Mouse (Mus musculus) brain, embryonic 14.5 days (tissue): ENCODE data around the gene Mcm5. TPM values are rescaled to one million over a fixed set of nuclear protein-coding genes. Genes with fewer than 3 reads are reported as not detected.

Experiments
- DNase-seq: peaks from one replicate; pipeline ENCODE4 v3.0.0-alpha.2; 2011; ENCODE audit warnings: low read depth
- CTCF ChIP-seq: fragments of 200-500 bp; IDR thresholded peaks from 2 replicates; pipeline ENCODE4 v1.5.1; 2012; ENCODE audit warnings: inconsistent platforms, mild to moderate bottlenecking, moderate library complexity, borderline replicate concordance; ENCODE audit not compliant: insufficient read depth, insufficient read length; ENCODE audit errors: extremely low read depth
- POLR2A ChIP-seq: fragments of 200-500 bp; IDR thresholded peaks from 2 replicates; pipeline ENCODE4 v1.6.1; 2012; ENCODE audit warnings: mild to moderate bottlenecking, inconsistent platforms, borderline replicate concordance; ENCODE audit not compliant: poor library complexity, insufficient read depth, insufficient read length, severe bottlenecking; ENCODE audit errors: extremely low read depth
- polyA plus RNA-seq: library from polyadenylated mRNA; depleted of rRNA; stranded (reverse); fragments of >200 nt; gene quantifications from 2 replicates; pipeline ENCODE4 v1.2.3, GENCODE M21; 2012

Mcm5 gene
- polyA plus RNA-seq, 1 experiment, result 53.3 TPM

DNA sequence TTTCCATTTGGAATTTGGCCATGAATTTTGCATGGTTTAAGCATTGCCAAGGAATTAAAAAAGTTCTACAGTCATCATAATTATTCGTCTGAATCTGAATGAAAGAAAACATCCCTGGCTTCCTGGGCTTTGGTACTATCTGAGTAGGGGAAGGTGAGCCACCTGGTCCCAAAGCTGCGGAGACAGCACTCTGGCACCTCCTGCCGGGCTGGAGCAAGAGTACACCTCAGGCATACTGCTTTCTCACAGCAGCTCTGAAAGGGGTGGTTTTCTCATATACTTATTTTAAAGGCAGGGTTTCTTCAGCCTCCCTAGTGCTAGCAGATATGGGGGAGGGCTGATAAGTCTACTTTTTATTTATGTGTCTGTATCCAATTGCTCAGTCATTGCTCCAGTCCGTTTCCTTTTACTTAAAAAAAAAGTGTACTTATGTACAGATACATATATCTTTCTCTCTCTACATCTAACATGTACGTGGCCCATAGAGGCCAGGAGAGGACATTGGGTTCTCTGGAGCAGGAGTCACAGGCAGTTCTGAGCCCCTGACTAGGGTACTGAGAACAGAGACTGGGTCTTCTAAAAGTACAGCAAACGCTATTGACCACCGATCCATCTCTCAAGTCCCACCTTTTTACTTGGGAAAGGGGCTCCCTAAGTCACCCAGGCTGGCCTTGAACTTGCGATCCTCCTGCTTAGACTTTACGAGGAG is 688 bp upstream of the Mcm5 start:
- TF ChIP-seq CTCF, result peak; percentile 95
- TF ChIP-seq POLR2A, result no peak
- peak; percentile 90 for DNase-seq

DNA sequence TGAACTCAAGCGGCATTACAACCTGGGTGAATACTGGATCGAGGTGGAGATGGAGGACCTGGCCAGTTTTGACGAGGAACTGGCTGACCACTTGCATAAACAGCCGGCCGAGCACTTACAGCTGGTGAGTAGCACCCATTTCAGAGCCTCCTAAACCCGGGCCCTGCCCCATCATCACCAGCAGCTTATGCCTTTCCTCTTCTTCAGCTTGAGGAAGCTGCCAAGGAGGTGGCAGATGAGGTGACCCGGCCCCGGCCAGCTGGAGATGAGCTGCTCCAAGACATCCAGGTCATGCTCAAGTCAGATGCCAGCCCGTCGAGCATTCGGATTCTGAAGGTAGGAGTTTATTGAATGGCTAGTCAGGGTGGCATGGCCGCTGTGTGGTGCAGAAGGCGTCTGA is 724 bp downstream of the Mcm5 start:
- TF ChIP-seq POLR2A, result no peak
- TF ChIP-seq CTCF, result no peak
- no peak for DNase-seq

DNA sequence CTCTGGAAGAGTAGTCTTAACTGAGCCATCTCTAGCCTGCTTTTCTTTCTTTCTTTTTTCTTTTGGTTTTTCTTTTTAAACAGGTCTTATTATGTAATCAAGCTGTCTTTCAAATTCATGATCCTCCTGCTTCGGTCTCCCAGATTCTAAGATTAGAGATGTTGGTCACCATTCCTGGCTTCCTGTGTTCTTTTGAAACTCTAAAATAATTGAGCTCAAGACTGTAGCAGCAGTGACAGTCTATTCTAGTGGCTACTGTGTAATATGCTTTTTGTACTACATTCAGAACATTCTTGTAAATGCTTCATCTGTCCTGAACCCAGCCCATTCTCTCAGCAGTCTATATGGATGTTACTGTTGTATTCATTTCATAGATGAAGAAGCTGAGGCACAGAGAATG is 9.1 kb downstream of the Mcm5 start:
- no peak for TF ChIP-seq POLR2A
- TF ChIP-seq CTCF, result no peak
- no peak for DNase-seq

DNA sequence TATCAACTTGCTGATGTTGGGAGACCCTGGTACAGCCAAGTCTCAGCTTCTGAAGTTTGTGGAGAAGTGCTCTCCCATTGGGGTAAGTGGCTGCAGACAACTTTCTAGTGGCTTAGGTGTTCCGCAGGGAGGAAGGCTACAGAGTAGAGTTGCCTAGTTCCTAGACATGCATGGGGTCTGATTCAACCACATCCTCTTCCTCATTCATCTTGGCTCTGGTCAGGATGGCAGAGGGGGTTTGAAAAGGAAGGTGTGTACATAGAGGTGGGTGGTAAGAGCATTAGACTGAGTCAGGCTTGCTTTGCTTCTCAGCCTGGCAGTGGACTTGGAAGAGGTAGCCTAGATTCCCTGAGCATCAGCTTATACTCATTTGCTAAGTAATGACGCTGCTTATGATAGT is 9.9 kb downstream of the Mcm5 start:
- TF ChIP-seq CTCF (no peak), POLR2A (no peak)
- no peak for DNase-seq

DNA sequence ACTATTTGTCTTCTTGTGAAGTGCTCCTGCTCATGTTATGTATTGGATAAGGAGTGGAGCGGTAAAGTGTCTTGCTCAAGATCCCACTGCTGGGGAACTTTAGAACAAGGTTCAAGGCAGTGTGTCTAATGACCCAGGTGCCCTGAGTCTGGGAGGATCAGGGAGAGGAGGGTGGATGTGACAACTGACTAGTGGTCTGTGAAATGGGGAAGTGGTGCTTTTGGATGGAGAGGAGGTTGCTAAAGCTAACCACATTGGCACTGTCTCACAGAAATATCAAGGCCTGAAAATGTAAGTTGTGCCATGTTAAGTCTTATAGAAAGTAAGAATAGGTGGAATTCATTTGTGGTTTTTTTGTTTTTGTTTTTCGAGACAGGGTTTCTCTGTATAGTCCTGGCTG is 10.4 kb downstream of the Mcm5 start:
- TF ChIP-seq CTCF, result no peak
- no peak for TF ChIP-seq POLR2A
- no peak for DNase-seq

DNA sequence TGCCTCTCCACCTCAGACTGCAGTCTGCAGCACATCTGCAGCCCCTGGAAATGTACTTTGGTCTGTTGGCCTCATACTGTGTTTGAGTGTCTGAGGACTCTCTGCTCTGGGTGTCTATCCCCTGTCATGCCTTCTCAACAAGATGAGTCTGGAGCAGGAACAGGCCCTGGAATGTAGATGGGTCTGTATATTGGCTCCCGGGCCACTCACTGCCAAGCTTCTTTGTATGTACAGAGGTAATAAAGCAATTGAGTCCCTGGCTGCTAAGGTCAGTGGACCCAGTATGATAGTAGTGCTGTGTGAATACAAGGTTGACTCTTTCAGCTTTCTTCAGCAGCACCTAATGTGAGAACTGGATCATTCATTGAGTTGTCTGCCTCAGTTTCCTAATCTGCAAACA is 18.0 kb downstream of the Mcm5 start:
- TF ChIP-seq CTCF (no peak), POLR2A (no peak)
- DNase-seq, result no peak

DNA sequence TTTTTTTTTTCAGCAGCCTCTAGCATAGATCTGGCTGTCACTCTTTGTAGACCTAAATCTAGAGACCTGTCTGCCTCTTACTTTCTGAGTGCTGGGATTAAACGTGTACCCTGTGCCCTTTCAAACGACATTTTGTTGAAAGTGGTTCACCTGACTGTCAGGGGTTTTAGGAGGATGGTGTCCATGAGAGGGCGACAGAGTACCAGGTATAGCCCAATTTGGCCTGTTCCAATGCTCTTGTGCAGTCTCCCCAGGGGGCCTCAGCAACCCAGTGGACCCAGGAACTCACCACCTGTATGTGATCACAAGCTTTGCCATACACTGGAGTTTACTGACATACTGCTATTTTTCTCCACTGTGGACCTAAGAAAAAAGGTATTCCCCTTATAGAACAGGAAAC is 23.1 kb downstream of the Mcm5 start:
- TF ChIP-seq POLR2A (no peak), CTCF (peak; percentile 63)
- DNase-seq, result peak; percentile 61

DNA sequence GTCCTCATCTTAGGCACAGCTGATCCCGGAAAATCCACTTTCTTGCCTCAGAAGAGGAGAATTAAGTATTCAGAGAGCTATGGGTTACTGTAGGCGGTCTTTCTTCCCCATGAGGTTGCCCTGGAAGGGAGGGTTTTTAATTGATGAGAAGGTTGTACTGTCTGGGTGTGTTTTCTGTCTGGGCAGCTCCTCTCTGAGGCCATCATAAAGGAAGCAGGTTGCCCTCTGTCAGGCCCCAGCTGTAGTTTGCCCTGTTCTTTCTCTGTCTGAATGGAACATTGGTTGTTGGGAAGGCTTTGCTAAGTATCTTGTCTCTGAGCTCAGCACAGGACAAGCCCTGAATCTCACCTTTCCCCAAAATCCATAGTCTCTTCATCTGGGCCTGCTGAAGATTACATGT is 24.0 kb downstream of the Mcm5 start:
- TF ChIP-seq CTCF, result no peak
- no peak for TF ChIP-seq POLR2A
- no peak for DNase-seq

DNA sequence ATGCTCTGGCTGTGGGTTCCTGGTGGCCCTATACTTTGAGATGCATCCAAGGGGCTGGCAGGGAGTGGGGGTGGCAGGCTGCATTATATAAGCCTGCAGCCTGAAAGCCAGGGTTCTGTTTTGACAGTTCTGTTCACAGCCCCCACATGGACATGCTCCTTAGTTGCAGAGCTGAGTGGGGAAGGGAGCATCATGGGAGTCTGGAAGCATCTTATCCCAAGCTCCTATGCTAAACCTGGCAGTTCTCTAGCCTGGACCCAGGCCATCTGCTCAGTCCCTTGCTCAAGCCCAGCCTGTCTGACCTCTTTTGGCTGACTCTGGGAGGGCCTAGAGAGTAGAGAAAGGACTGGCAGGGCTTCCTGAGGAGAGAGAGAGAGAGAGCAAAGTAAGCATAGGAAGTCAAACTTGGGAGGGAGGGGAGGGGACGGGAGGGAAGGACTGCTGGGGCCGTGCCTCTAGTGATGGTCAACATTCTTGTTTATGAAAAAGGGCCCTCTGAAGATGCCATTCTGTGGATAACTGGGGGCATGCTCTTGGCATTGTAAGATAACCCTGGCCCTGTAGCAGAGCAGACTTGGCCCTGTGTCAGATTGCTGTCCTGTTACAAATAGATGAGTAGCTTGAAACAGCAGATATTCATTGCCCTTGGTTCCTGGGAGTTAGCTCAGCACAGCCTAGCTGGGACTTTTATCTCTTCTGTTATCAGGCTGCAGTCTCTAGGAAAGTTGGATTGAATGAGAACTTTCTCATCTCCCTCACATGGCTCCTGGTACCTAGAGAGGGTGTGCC is 25.4 kb downstream of the Mcm5 start:
- TF ChIP-seq POLR2A (no peak), CTCF (no peak)
- peak; percentile 66 for DNase-seq

DNA sequence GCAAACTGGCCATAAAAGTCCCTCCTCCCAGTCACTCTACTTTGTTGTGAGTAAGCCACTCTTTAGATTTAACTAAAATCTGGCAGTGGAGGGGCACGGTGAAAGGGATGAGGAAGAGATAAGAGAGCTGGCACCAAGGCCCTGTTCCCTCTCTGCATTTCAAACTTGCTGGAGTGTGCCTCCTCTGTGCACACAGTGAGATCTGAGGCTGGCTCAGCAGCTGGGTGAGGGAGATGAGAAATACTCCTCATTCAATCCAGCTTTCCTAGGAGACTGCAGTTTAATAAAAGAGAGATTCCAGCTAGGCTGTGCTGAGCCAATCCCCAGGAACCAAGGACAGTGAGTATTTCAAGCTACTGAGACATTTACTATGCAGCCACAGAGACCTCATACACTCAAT is 26.4 kb downstream of the Mcm5 start:
- peak; percentile 45 for DNase-seq

DNA sequence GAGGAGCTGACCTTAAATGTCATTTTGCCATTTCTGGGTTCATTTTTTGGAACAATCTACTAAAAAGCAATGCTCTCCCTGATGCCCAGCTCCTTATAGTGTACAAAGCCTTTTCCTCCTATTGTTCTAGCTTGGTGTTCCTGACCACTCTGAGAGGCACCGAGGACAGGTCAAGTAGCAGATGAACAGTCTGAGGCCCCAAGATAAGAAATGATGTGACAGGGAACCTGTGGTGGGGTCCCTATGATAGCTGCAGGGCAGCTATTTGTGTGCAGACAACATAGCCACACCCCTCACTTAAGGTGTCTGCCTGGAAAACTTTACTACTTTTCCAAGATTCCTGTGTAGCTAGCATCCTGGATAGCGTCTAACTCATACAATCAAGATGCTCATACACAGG is 26.9 kb downstream of the Mcm5 start:
- TF ChIP-seq CTCF (no peak), POLR2A (no peak)
- no peak for DNase-seq

More for the DNA sequence above, 26.4 kb downstream of the Mcm5 start:
- TF ChIP-seq POLR2A (no peak), CTCF (no peak)

DNA sequence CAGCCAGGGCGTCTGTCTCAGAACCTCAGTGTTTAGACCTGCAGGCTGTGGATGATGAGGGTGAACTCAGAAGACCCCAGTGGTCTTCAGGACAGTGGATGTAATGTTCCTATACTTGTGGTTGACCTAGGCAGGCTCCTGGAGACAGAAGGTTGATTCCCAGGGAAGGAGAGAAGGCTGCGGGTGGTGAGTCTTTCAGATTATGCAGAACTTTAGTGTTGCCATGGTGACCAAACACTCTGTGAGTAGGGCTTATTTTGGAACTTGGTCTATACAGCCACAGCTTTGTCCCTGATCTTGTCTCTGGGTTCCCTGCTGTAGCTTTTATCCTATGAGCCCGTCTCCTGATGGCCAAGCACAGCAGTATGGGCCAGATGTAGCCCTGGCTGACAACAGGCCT is 28.2 kb downstream of the Mcm5 start:
- TF ChIP-seq POLR2A (no peak), CTCF (no peak)
- DNase-seq, result no peak
